Mouse (Mus musculus) E14TG2a.4 (cell line): ENCODE results near the gene Ndufb6.

Experiments
- CTCF ChIP-seq: conservative IDR thresholded peaks from 2 replicates; pipeline ENCODE4 v1.5.1; 2014; ENCODE audit warnings: low read length
- NANOG ChIP-seq: IDR thresholded peaks from 2 replicates; pipeline ENCODE4 v1.6.1; 2014; ENCODE audit warnings: borderline replicate concordance, low read length, mixed read lengths

DNA sequence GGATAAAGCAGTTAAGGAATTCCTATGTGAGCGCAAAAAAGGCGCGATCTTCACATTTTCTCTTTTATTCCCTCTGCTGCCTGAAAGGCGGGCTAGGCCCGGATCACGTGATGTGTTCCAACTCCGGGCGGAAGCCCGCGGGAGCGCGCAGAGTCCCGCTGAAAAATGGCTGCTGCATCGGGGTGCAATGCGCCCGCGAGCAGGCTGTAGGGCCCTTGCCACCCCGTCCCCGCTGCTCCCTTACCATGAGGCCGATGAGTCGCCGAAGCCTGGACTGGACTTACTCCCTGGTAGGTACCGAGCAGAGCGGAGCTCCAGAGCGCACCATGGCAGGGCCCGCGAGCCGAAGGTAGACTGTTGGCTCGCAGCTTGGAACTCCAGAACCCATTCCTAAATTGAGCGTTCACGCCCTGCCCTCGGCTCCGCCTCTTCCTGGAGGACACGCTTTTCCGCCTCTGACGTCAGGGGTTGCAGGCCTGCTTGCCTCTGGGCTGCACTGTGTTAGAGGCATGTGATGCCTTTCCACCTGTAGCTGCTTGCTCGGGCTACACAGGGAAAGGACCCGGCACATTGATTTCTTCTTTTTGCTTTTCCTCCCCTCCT lies 9.7 kb downstream of the Ndufb6 start, which contains the start of the genes Smim27 and Topors:
- TF ChIP-seq CTCF = no peak
- TF ChIP-seq NANOG = no peak
